Mouse (Mus musculus) thymus, postnatal 4 days (tissue): ENCODE measurements around the gene 4930512M02Rik.

ENCODE experiments used
- DNase-seq: peaks from one replicate; pipeline ENCODE4 v3.0.0; 2021

Gene 4930512M02Rik

DNA sequence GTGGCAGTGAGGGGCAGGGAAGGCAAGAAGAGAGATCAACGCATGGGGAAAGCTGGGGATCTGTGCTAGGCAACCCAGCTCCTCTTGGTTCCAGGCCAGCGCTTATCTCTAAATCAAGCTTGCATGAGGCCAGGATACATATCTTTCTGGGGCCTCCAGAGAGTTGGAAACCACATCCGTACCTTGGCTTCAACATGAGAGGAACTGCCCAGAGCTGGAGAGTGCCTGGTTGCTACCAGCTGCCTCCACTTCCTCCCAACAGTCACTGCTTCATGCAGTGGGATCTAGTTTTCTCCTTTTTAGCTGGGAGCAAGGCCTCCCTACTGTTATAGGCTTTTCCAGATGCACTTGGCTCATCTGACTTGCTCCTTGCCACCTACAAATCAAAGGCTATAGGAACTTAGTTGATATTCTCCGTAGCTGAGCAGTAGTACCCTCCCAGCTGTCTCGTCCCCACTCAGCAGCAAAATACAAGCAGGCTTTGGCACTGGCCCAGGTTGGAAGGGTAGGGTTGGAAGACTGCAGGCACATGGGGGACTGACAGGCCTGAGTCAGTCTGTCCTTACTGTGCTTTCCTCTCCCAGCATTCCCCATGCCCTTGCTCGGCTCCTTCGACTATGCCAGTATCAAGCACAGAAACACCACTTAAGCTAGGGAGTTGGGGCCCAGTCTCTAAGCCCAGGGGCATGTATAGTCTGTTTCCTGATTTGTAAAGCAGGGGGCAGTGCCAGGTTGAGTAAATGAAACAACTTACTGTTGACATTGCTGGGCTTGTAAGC is 63.2 kb downstream of the 4930512M02Rik start:
- peak; percentile 68 for DNase-seq

DNA sequence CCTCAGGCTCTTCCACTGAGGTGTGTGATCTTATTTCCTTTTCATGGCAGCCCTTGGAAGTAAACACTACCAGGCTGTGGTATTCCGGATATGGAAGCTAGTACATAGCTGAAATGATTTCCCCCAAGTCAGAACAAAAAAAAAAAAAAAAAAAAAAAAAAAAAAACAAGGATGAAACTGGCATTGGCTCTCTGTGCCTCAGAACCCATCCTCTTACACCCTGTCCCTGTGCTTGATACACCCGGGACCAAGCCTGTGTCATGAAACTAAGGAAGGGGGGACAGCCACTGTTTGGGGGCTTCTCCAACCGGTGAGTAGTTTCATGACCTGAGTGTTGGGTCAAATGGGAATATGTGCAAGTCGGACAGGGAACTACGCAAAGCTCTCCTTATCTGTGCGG is 66.5 kb downstream of the 4930512M02Rik start:
- DNase-seq: no peak

DNA sequence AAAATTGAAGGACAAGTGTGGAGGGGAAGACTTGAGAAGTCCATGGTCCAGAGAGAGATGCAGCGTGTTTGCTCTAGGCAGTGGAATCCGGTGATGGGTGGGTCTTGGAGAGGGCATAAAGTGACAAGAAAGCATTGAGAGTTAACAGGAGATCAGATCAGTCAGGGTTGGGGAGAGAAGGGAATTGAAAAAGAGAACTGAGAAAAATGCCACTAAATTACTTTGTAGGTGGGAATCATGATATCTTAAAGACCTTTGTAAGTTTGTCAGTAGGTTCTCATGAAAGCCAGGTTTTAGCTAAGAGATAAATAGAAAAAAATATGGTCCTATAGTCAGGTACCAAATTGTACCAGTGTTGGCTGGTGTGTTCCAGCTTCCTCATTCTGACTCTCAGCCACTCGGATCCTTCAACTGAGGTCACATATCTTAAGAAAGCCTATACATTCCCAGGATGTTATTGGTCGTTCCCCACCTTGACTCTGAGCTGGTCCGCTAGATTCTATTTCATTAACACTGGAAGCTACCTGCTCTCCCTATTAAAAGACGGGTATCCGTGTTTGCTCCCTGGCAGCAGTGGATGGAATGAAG is 68.4 kb downstream of the 4930512M02Rik start:
- no peak for DNase-seq

DNA sequence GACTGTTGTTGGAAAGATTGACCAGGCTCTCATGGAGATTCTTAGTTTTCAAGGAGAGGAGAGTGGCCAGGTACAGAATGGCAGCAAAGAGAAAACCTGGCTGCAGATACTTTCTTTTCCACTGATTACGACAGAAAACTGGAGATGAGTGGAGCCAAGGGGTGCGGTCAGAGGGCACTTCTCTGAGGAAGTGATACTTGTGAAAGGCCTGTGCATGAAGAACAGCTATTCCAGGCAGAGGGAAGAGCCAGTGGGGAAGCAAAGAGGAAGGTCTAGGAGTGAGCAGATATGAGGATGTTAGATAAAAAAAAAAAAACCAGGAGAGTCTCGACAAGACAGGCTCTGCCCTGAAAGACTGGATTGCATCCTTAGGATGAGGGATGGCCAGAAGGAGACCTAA is 69.0 kb downstream of the 4930512M02Rik start:
- DNase-seq: no peak

DNA sequence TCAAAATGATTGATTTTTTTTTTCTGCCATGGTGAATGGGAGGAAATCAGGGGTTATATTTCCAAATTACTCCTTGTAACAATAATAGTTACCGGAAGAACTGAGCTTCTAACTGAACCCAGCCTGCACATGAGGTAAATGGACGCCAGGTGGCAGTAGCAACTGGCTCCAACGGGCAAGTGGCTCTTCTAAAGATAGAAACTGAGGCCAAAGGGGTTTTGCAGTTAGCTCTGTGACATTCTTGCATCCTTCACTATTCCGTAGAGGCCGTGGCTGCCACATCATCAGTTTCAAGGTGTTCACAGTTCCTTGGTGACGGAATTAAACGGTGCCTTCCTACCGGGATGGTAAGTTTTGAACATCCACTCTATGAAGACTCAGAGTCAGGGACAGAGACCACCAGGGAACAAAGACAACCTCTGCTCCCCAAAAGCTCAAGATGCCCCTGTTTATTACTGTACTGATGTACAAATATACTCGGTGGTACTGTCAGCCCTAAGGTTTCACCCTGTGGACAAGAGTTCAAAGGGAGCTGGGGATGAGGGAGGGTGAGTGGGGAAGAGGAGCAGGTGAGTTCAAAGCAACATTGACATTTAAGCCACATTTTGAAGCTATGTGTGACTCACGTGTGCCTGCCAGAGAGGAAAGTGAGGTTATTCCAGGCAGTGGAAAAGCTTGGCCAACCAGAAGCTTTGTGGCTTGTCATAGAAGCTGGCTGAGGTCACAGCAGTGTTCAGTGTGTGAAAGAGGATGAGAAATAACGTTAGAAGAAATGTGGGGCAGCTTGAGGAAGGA is 70.3 kb downstream of the 4930512M02Rik start:
- peak; percentile 91 for DNase-seq

DNA sequence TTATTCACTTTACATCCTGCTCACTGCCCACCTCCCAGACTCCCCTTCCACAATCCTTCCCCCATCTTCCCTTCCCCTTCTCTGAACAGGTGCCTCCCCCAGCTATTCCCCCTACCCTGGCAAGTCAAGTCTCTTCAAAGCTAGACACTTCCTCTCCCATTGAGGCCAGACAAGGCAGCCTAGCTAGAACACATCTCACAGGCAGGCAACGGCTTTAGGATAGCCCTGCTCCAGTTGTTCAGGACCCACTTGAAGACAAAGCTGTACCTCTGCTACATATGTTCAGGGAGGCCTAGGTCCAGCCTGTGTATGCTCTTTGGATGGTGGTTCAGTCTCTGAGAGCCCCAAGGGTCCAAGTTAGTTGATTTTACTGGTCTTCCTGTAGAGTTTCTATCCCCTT is 71.4 kb downstream of the 4930512M02Rik start:
- peak; percentile 51 for DNase-seq

DNA sequence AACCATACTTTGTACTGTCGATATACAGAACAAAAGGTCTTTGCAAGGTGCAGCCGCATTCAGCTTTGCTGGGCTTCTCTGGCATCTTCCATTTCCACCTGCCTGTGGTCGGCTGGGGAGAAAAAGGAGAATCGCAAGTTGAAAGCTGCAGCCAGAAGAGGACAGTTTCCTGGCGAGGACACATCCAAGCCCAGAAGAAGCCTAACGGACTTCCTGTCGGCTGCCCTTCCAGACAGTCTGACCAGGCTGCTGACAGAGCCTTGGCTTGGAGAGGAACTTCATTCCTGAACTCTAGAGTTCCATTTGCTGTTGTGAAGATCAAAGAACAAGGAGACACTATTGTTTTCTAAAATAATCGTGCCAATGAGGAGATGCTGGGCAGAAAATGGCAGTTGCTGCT is 72.1 kb downstream of the 4930512M02Rik start:
- DNase-seq: peak; percentile 42

DNA sequence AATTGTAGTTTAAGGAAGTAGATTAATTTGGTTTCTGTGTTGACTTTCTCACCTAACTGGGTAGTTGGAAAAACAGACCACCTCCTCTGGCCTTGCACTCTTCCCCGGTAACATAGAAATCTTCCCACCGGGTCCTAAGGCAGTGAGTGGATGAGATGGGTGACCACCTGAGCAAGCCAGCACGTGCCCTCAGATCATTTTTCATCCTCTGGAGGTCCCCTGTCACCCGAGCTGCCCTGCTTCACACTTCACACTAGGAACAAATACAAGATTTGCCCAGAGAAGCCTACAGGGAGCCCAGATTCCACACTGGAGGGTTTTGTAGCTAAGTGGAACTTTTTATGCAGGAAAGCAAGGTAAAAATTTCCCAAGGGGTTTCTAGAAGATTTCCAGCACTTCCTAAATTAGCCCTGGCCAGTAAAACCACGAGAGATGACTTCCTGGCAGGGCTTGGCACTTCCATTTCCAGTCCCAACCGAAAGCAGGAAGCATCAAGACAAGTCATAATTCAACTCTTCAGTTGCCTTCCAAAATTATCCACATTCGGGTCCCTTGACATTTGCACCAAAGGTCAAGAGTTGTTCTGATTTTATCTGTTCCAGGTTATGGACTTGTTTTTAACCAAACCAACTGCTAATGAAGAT is 79.9 kb downstream of the 4930512M02Rik start:
- no peak for DNase-seq

DNA sequence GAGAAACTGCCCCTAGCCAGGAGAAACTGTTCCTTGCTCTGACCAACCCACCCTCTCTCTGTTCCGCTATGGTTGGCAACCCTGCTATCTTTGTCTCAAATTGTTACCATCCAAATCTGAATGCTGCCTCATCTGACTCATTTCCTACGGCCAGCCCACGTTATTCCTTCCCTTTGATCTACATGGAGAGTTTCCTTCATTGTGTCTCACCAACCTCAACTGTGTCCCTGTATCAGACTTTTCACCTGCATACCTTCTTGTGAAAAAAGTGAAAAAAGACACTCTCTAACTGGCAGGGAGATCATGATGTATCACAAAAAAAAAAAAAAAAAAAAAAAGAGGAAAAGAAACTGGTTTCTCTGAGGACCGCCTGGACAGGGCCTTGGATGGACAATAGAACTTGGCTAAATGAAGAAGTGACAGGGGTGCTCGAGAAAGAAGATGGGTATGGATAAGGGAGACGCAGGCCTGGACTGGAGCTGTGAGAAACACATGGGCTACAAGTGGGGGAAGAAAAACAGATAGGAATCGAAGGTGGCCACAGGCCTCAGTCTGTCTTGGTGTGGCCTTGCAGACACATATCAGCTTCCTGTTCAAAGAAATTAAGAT is 80.6 kb downstream of the 4930512M02Rik start:
- no peak for DNase-seq

DNA sequence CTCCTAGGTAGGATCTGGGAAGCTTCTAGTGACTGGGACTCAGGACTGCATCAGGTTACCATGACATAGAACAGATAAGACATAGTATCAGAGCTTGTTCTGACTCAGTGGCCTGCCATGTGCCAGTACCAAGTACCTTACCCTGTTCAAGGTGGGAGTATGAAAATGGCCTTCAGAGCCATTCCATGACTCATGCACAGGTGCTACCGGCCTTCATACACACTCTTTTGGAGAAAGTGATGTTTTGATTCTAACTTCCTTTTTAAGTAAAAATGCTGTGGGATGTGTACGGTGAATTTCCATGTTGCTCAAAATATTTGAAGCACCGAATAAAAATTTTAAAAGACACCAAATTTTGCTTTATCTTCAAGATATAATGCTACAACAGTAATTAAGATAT is 81.7 kb downstream of the 4930512M02Rik start:
- DNase-seq: no peak
